Mouse (Mus musculus) kidney, embryonic 14.5 days (tissue): Measurements from ENCODE around the gene Siae. TPM values are rescaled to one million over a fixed set of nuclear protein-coding genes. Genes with fewer than 3 reads are reported as not detected.
A peak's percentile ranks its signal among the peaks of the same experiment; 100 is the strongest.

Experiments used
- ATAC-seq: fragments of 200-750 bp; cut with Nextera tagmentation; 2 replicates; pipeline ENCODE4 v1.8.0; 2017; ENCODE audit warnings: moderate number of reproducible peaks, mild to moderate bottlenecking, moderate TSS enrichment, moderate library complexity; ENCODE audit not compliant: low FRiP score, low TSS enrichment
- H3K27ac ChIP-seq: fragments of 300-500 bp; sonication (generic); 2 replicates; pipeline ENCODE4 v1.5.1; 2014; ENCODE audit warnings: low read depth, mild to moderate bottlenecking, low read length, moderate library complexity, mixed read lengths
- H3K27me3 ChIP-seq: fragments of 300-500 bp; sonication (generic); 2 replicates; pipeline ENCODE4 v1.6.1; 2014; ENCODE audit warnings: mild to moderate bottlenecking, low read length; ENCODE audit not compliant: control insufficient read depth, insufficient read depth
- H3K36me3 ChIP-seq: fragments of 300-500 bp; sonication (generic); 2 replicates; pipeline ENCODE4 v1.6.1; 2014; ENCODE audit warnings: low read length, mixed read lengths; ENCODE audit not compliant: control insufficient read depth, insufficient read depth
- H3K4me1 ChIP-seq: fragments of 300-500 bp; sonication (generic); 2 replicates; pipeline ENCODE4 v1.6.1; 2014; ENCODE audit warnings: low read length, mixed read lengths; ENCODE audit not compliant: control insufficient read depth, insufficient read depth
- H3K4me2 ChIP-seq: fragments of 300-500 bp; sonication (generic); replicated peaks from 2 replicates; pipeline ENCODE4 v1.6.1; 2014; ENCODE audit warnings: low read depth, mild to moderate bottlenecking, low read length
- H3K4me3 ChIP-seq: fragments of 300-500 bp; sonication (generic); 2 replicates; pipeline ENCODE4 v1.5.1; 2014; ENCODE audit warnings: mild to moderate bottlenecking, low read length
- H3K9ac ChIP-seq: fragments of 300-500 bp; sonication (generic); 2 replicates; pipeline ENCODE4 v1.6.1; 2014; ENCODE audit warnings: low read depth, mild to moderate bottlenecking, low read length, moderate library complexity
- H3K9me3 ChIP-seq: fragments of 300-500 bp; sonication (generic); 2 replicates; pipeline ENCODE4 v1.6.1; 2016; ENCODE audit warnings: low read length; ENCODE audit not compliant: control insufficient read depth
- WGBS: fragments of 180-500 bp; shearing (Covaris S2); extraction: QIAGEN DNeasy Blood & Tissue Kit; methylation state at CpG from one replicate; pipeline ENCODE4 v1.1.7; 2014; 5-methylcytosine and 5-hydroxymethylcytosine counted together
- polyA plus RNA-seq: library from polyadenylated mRNA; unstranded; fragments of >200 nt; fragmentation: Nextera tagmentation; extraction: Ambion mirVana; gene quantifications from 2 replicates; pipeline ENCODE4 v1.2.1, GENCODE M21; 2014

The Siae gene
- polyA plus RNA-seq, 1 experiment from 2014 or later, result 10.8 TPM

DNA sequence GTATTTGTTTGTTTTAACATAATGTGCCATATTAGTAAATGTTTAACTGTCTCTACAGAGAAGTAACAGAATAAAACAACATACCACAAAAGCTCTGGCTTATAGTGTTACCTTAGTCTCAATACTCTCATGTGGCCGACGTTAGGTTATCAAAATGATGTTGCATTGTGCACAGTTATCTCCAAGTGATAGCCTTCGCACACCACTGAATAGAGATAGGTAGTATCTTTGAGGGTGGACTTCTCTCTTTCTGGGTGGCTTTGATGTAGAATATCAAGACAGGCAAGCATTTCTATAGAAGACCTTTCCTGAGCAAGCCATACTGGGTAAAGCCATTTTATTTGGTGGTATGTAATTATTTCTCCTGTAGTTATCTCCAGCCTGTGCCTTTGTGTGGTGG lies 49.6 kb downstream of the Siae start:
- Histone ChIP-seq H3K4me1 (no peaks in the 10 kb centered on the region), H3K36me3 (no peaks in the 10 kb centered on the region), H3K9me3 (no peaks in the 10 kb centered on the region), H3K27me3 (no peaks in the 10 kb centered on the region), H3K4me3 (no peak overlapping the region), H3K27ac (no peak overlapping the region), H3K4me2 (no peak overlapping the region), H3K9ac (no peak overlapping the region)
- WGBS, result 93% methylated on average over 3 of the region's 3 CpGs
- no peak for ATAC-seq

DNA sequence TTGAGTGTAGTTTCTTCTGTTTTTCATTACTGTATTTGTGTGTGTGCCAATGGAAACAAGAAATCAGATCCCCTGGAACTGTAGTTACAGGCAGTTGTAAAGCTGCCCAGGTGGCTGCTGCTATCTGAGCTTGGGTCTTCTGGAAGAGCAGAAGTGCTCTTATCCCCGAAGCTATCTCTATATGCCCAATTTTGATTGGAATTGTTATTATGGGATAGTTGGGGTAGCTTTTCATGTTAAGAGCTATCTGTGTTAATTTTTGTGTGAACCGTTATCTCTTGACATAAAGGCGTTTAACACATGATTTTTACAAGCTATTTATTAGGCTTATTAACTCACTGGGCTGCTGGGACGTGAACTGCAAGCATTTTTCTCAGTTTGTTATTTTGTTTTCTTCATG lies 54.1 kb downstream of the Siae start:
- WGBS, result 65% methylated on average over 4 of the region's 4 CpGs
- Histone ChIP-seq H3K27ac (no peak overlapping the region), H3K4me2 (no peak overlapping the region), H3K9me3 (no peaks in the 10 kb centered on the region), H3K27me3 (no peaks in the 10 kb centered on the region), H3K4me1 (peaks cover 6% of the 10 kb centered on the region; the same call in 1 of the 2 replicates), H3K9ac (no peak overlapping the region), H3K4me3 (no peak overlapping the region), H3K36me3 (no peaks in the 10 kb centered on the region)
- no peak for ATAC-seq

GRCm38 (mm10) chr9:37613182-37613910 lies 57.8 kb downstream of the Siae start, which contains the start of gene Spa17:
Gene Spa17 (minus strand): TSS chr9:37613722.
- Histone ChIP-seq H3K9me3 (no peaks in the 10 kb centered on the region), H3K27me3 (peaks cover 4% of the 10 kb centered on the region; the same call in 1 of the 2 replicates), H3K27ac (peak within 1 kb of the TSS; percentile 65), H3K4me3 (peak within 1 kb of the TSS; percentile 72), H3K4me2 (peak within 1 kb of the TSS; percentile 81), H3K9ac (peak within 1 kb of the TSS; percentile 65), H3K4me1 (peaks cover 6% of the 10 kb centered on the region; the same call in 1 of the 2 replicates), H3K36me3 (no peaks in the 10 kb centered on the region)
- WGBS, result under 1% methylated on average over 45 of the region's 45 CpGs
- peak; percentile 96 for ATAC-seq

- Histone ChIP-seq H3K27ac (no peak overlapping the region), H3K4me2 (peak overlapping the region; percentile 81), H3K9ac (peak overlapping the region; percentile 52; the same call in 1 of the 2 replicates), H3K27me3 (peaks cover 4% of the 10 kb centered on the region; the same call in 1 of the 2 replicates), H3K4me1 (peaks cover 6% of the 10 kb centered on the region; the same call in 1 of the 2 replicates), H3K36me3 (no peaks in the 10 kb centered on the region), H3K9me3 (no peaks in the 10 kb centered on the region), H3K4me3 (peak overlapping the region; percentile 72)
- ATAC-seq, result no peak; the same call in 1 of the 2 replicates
- 22% methylated on average over 6 of the region's 6 CpGs for WGBS
These were observed 58.4 kb downstream of the Siae start for GRCm38 (mm10) chr9:37613911-37614280.

DNA sequence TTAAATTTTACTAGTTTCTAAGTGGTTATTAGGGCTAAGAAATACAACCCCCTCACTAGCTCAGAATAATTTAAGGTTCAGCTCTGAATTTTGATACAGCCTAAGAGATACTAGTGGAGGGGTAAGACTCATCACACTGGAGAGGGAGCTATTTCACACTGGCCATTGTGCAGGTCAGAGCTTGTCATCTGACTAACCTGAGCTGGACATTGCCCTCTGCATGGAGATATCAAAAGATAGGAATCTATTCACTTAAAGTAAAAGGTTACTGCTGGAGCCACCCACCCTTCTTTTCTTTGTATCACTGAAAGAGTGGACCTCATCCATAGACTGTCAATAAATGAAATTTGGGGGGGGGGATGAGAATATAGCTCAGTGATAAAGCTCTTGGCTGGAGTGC lies 58.8 kb downstream of the Siae start:
- Histone ChIP-seq H3K4me3 (no peak overlapping the region), H3K4me1 (peaks cover 6% of the 10 kb centered on the region; the same call in 1 of the 2 replicates), H3K9ac (no peak overlapping the region), H3K4me2 (peak overlapping the region; percentile 81; the same call in 1 of the 2 replicates), H3K9me3 (no peaks in the 10 kb centered on the region), H3K27me3 (peaks cover 4% of the 10 kb centered on the region; the same call in 1 of the 2 replicates), H3K27ac (no peak overlapping the region), H3K36me3 (no peaks in the 10 kb centered on the region)
- peak; percentile 3; the same call in 1 of the 2 replicates for ATAC-seq

DNA sequence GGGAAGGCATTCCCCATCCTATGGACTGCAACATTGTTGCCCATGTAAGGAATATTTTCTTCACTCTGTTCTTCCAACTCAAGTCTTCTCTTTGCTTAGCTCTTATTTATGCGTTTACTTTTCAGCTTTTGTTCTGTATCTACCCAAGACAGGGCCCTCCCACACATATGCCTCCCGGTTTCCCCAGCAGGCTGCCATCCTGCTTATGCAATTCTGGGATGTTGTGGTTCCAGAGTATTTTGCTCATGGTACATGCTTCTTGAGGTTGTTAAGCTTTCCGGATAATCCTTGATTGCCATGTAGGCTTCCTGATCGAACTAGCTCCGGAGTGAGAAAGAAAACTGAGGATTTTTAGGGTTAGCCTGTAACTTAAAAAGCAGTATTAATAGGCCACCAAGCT lies 59.7 kb downstream of the Siae start:
- no peak overlapping the region for H3K4me2 ChIP-seq
- no peaks in the 10 kb centered on the region for H3K9me3 ChIP-seq
- no peak for ATAC-seq
- peaks cover 6% of the 10 kb centered on the region; the same call in 1 of the 2 replicates for H3K4me1 ChIP-seq
- no peak overlapping the region for H3K9ac ChIP-seq
- peaks cover 4% of the 10 kb centered on the region; the same call in 1 of the 2 replicates for H3K27me3 ChIP-seq
- 72% methylated on average over 5 of the region's 5 CpGs for WGBS
- no peak overlapping the region for H3K27ac ChIP-seq
- no peaks in the 10 kb centered on the region for H3K36me3 ChIP-seq
- H3K4me3 ChIP-seq, result no peak overlapping the region

- H3K36me3 ChIP-seq, result no peaks in the 10 kb centered on the region
- no peak overlapping the region for H3K9ac ChIP-seq
- no peak overlapping the region for H3K4me2 ChIP-seq
- WGBS, result 72% methylated on average over 2 of the region's 2 CpGs
- ATAC-seq, result no peak
- H3K4me3 ChIP-seq, result no peak overlapping the region
- peaks cover 4% of the 10 kb centered on the region; the same call in 1 of the 2 replicates for H3K27me3 ChIP-seq
- peaks cover 6% of the 10 kb centered on the region; the same call in 1 of the 2 replicates for H3K4me1 ChIP-seq
- H3K9me3 ChIP-seq, result no peaks in the 10 kb centered on the region
- H3K27ac ChIP-seq, result no peak overlapping the region
These were observed 61.3 kb downstream of the Siae start for GRCm38 (mm10) chr9:37616770-37617169.

DNA sequence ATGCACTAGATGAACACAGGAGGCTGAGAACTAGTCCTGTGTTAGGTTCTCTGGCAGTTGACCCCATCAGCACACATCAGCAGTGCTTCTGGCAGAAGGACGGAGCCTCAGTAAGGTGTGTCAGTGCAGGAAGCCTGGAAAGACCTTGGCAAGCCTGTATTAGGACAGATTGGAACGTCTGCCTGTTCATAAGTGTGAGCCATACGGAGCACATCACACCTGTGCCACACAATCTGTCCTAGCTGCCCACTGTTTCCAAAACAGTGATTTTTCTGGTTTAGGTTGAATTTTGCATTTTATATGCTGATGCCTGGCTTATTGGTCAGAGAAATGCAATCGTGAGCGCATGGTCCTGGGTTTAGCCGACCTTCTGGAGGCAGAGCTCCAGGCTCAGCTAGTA lies 65.8 kb downstream of the Siae start:
- Histone ChIP-seq H3K4me2 (no peak overlapping the region), H3K9ac (no peak overlapping the region), H3K36me3 (no peaks in the 10 kb centered on the region), H3K9me3 (no peaks in the 10 kb centered on the region), H3K4me3 (no peak overlapping the region), H3K27ac (no peak overlapping the region), H3K27me3 (peaks cover 4% of the 10 kb centered on the region; the same call in 1 of the 2 replicates), H3K4me1 (no peaks in the 10 kb centered on the region)
- no peak for ATAC-seq
- WGBS, result 89% methylated on average over 6 of the region's 6 CpGs

DNA sequence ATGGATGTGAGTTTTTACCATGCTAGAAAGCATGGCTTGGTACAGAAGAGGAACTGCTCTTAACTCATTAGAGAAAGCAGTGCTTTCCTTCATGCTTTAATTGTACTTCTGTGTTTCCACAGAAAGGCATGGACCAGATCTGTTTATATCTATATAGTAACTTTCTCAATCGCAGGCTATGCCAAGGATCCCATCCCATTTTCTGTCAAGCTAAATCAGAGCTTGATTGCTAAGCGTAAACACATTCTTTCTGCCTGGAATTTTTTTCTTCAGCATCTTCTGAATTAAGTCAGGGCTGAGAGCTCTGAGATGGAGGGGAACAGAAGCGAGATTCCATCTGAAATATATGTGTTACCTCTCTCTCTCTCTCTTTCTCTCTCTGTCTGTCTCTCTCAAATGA lies 68.5 kb downstream of the Siae start:
- H3K27me3 ChIP-seq, result no peaks in the 10 kb centered on the region
- no peaks in the 10 kb centered on the region for H3K36me3 ChIP-seq
- no peak overlapping the region for H3K4me2 ChIP-seq
- no peak for ATAC-seq
- 83% methylated on average over 3 of the region's 3 CpGs for WGBS
- H3K9me3 ChIP-seq, result no peaks in the 10 kb centered on the region
- no peak overlapping the region for H3K4me3 ChIP-seq
- no peak overlapping the region for H3K9ac ChIP-seq
- H3K27ac ChIP-seq, result no peak overlapping the region
- H3K4me1 ChIP-seq, result no peaks in the 10 kb centered on the region
